Mouse (Mus musculus) lung, adult 2 months (tissue): Measurements from ENCODE around the gene C9orf72. TPM values are rescaled to one million over a fixed set of nuclear protein-coding genes. Genes with fewer than 3 reads are reported as not detected.

ENCODE experiments used
- DNase-seq: peaks from one replicate; pipeline ENCODE4 v3.0.0; 2022
- H3K4me1 ChIP-seq: fragments of 200-500 bp; 2 replicates; pipeline ENCODE4 v1.6.1; 2011; ENCODE audit warnings: low read length; ENCODE audit not compliant: control insufficient read depth, insufficient read depth
- H3K4me3 ChIP-seq: fragments of 200-500 bp; replicated peaks from 2 replicates; pipeline ENCODE3; 2011; ENCODE audit warnings: low read depth, mild to moderate bottlenecking, control low read depth, low read length; ENCODE audit errors: extremely low read depth
- CTCF ChIP-seq: fragments of 200-500 bp; IDR thresholded peaks from 2 replicates; pipeline ENCODE4 v1.5.1; 2011; ENCODE audit warnings: mild to moderate bottlenecking, low read length, control low read depth; ENCODE audit not compliant: insufficient read depth
- POLR2A ChIP-seq: fragments of 200-500 bp; IDR thresholded peaks from 2 replicates; pipeline ENCODE4 v1.6.1; 2011; ENCODE audit warnings: low read depth, mild to moderate bottlenecking, control low read depth, low read length, borderline replicate concordance; ENCODE audit errors: extremely low read depth
- WGBS: fragments of 180-500 bp; shearing (Covaris S2); methylation state at CpG from one replicate; pipeline ENCODE4 v1.1.7; 2018; 5-methylcytosine and 5-hydroxymethylcytosine counted together
- polyA plus RNA-seq: library from polyadenylated mRNA; depleted of rRNA; stranded (reverse); fragments of >200 nt; gene quantifications from 2 replicates; pipeline ENCODE4 v1.2.3, GENCODE M21; 2012

Gene C9orf72
- polyA plus RNA-seq, 1 experiment, result 6.4 TPM

DNA sequence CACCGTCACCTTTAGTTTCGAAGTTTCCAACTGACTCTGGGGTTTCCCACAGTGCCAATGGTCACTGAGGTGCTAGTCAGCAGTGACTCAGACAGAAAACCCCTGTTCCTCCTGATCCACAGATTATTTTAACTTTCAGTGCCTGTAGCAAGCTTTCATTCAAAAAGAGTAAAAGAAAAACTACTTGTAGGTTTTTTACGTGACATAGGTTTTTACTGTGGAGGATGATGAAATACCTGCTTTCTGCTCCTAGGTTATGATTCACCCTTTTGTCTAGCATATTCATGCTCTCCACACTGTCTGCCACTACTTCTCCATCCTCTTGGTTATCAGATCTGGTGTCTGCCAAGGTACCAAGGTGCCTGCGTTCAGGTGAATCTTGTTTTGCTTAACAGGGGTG lies 1.9 kb downstream of the C9orf72 start:
- no peak overlapping the region for H3K4me3 ChIP-seq
- DNase-seq, result no peak
- H3K4me1 ChIP-seq, result no peaks in the 10 kb centered on the region; the same call in 1 of the 2 replicates
- WGBS, result 86% methylated on average over 4 of the region's 4 CpGs
- TF ChIP-seq POLR2A (no peak), CTCF (no peak)

DNA sequence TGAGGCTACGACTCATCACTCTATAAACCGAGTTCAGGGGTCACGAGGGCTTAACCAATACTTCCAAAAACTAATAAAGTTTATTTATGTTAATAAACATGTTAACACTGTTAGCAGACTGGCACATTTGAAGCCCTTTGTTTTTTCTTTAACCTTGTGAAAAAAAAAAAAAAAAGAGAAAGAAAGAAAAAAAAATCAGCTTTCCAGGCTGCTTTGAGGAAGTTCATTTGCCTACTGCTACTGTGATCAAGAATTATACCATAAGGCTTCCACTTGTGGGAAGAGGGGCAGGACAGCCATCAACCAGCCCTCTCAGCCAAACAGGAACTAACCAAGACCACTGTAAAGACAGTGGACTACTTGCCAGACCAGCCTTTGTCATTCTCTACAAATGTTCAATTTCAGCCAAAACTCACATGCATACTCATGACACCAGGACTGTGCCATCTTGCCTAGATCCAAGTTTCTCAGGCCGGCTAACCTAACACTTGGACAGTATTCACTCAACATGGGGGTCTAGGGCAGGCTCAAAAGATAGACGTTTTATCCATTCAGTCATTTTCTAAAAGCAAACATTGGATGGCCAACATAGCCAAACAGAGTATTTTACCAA lies 2.5 kb downstream of the C9orf72 start:
- Histone ChIP-seq H3K4me3 (no peak overlapping the region), H3K4me1 (no peaks in the 10 kb centered on the region; the same call in 1 of the 2 replicates)
- 75% methylated on average over 5 of the region's 5 CpGs for WGBS
- DNase-seq, result no peak
- TF ChIP-seq CTCF (no peak), POLR2A (no peak)

DNA sequence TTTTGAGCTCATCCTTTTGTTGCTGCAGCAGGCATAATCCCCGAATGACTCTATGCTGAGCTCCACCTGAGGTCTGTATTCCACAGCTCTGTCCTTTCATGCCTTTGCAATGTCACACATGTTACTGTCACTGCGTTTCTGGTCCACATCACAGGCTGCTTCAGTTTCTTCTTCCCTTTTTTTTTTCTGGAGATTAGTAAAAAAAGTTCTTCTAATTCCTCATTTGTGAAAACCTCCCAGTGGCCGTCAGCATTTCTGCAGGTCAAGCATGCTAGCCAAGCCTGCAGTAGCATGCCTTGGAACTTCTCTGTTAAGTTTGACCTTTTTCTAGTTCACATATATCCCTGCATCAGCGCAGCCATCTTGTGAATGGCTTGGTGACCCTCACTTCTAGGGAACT lies 4.1 kb downstream of the C9orf72 start:
- WGBS, result 54% methylated on average over 4 of the region's 4 CpGs
- no peak for DNase-seq
- no peak for TF ChIP-seq CTCF
- no peak for TF ChIP-seq POLR2A
- no peak overlapping the region for H3K4me3 ChIP-seq
- no peaks in the 10 kb centered on the region; the same call in 1 of the 2 replicates for H3K4me1 ChIP-seq

DNA sequence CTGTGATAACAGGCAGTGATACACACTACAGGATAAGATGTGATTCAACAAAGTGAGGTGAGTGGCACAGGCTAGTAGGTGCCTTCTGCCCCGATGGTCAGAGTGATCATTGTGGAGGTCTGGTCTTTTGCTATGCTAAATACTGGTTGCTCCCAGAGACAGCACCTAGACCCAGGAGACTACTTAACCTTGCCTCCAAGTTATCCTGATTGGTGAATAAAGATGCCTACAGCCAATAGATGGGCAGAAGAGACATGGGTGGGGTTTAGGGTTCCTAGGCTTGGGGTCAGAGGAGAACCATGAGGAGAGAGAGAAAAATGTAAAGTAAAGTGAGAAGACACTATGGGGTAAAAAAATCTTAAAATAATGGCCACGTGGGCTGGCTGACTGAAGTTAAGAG lies 4.8 kb downstream of the C9orf72 start:
- H3K4me1 ChIP-seq, result no peaks in the 10 kb centered on the region; the same call in 1 of the 2 replicates
- TF ChIP-seq POLR2A, result no peak
- TF ChIP-seq CTCF, result no peak
- H3K4me3 ChIP-seq, result no peak overlapping the region
- no peak for DNase-seq
- 60% methylated on average over 2 of the region's 2 CpGs for WGBS

DNA sequence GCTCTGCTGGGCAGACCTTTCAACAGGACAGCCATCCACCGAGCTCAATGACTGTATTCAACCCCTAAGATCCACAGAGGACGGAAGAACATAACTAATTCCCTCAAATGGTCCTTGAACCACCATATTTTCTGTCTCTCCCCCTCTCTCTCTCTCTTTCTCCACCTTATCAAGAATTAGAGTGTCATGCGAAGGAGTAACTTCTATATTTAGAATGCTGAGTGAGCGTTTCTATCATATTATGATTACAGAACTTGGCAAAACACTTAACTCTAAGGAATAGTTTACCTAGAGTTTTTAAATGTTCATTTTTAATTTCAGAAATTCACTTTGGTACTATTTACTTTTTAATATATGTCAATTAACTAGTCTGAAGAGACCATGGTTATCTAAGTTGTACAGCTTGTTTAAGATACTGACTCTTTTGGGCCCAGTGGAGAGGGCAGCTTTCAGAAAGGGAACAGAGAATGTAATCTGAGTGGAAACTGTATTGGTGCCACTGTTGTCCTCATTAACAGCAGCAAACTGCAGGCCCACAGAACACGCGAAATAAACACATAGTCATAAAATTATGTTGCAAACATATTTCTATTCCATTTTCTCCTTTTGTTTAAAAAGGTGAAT lies 5.8 kb downstream of the C9orf72 start:
- H3K4me3 ChIP-seq, result no peak overlapping the region
- no peak for DNase-seq
- WGBS, result 64% methylated on average over 6 of the region's 6 CpGs
- TF ChIP-seq POLR2A, result no peak
- TF ChIP-seq CTCF, result no peak
- H3K4me1 ChIP-seq, result no peaks in the 10 kb centered on the region; the same call in 1 of the 2 replicates

DNA sequence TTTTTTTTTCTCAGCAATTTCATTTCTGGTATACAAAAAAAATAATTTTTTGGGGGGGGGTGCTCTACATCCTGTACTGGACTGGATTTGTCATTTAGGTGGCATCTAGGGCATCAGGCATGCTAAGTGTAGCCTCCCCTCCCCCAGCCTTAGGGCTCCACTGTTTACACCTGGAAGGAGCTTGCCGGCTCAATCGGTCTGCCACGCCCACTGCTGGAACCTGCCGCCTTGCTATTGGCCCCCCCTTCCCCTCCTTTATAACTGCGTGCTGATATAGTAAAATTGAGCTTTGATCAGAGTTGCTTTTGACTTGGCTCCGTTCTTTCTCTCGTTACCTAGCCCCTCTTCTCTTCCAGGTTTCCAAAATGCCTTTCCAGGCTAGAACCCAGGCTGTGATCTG lies 21.3 kb downstream of the C9orf72 start:
- WGBS, result 52% methylated on average over 7 of the region's 7 CpGs

DNA sequence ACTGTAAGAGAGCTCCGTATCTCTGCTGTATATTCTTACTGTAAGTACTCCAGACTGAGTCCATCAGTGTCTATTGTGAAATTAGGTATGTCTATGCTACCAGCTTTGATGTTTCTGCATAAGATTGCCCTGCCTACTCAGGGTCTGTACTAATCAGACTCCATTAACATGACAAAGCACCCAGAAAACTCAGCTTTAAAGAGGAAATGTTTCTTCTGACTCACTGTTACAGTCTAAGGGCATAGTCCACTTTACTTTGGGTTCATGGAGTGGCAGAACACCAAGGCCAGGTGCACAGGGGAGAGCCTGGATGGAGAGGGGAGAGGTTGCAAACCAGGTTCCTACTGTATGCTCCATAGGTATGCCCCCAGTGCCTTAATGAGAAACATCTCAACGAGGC lies 22.3 kb downstream of the C9orf72 start:
- no peak for DNase-seq
- Histone ChIP-seq H3K4me3 (no peak overlapping the region), H3K4me1 (no peaks in the 10 kb centered on the region; the same call in 1 of the 2 replicates)
- WGBS, result 95% methylated on average over 2 of the region's 2 CpGs
- TF ChIP-seq POLR2A, result no peak
- no peak for TF ChIP-seq CTCF

More for the DNA sequence above, 21.3 kb downstream of the C9orf72 start:
- TF ChIP-seq POLR2A (no peak), CTCF (no peak)
- DNase-seq, result no peak
- no peak overlapping the region for H3K4me3 ChIP-seq
- H3K4me1 ChIP-seq, result no peaks in the 10 kb centered on the region; the same call in 1 of the 2 replicates

DNA sequence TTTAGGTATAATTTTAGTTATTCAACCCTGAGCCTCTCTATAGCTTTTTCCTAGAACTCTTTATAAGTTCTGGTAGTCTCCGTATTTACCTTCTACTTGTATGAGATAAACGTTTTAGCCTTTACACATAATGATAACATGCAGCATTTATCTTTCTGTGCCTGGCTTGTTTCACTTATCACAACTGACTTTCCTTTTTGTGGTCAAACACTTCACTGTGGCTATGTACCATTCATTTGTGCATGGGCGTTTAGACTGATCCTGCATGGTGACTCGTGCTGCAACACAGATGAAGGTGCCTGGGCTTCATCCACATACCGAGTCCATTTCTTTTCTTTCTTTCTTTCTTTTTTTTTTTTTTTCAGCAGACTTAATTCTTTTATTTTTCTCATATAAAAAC lies 24.3 kb downstream of the C9orf72 start:
- H3K4me1 ChIP-seq, result no peaks in the 10 kb centered on the region; the same call in 1 of the 2 replicates
- no peak for TF ChIP-seq CTCF
- no peak for TF ChIP-seq POLR2A
- DNase-seq, result no peak
- 94% methylated on average over 5 of the region's 5 CpGs for WGBS
- H3K4me3 ChIP-seq, result no peak overlapping the region

DNA sequence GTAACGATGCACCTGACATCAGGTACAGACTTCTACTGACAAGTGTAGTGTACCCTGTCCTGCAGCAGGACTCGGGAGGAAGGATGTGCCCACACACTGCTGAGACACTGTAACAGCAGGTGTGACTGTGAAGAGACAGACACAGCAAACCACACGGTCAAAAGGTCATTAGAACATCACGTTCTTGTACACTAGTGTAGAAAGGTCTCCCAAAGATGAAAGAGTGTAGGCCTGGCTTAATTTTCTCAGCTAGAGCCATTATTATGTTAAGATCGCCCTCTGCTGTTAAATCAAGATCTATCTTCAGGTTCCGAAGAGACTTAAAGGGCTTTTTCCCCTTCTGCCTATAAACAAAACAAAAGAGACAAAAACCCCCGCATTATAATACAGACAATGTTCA lies 33.2 kb downstream of the C9orf72 start:
- WGBS, result 46% methylated on average over 7 of the region's 7 CpGs
- Histone ChIP-seq H3K4me1 (peaks cover 2% of the 10 kb centered on the region; the same call in 1 of the 2 replicates), H3K4me3 (no peak overlapping the region)
- TF ChIP-seq CTCF, result no peak
- TF ChIP-seq POLR2A, result no peak
- DNase-seq, result no peak

DNA sequence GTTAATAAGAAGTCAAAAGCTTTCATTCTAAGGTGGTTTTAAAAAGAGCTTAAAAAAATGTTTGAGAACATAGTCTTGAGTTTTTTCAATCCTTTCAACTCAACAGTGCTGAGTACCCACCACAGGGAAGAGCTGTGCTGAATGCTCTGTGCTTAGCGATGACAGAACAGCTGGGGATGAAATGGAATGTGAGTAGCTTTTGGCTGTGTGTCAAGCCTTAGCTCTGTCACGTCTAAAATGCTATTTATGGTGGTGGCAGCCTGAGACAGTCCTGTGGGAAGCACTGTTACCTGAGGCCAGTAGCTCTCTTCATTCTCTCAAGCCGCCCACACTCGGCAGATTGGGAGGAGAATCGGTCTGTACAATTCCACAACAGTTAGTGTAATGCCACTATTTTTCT lies 36.2 kb downstream of the C9orf72 start:
- DNase-seq, result no peak
- H3K4me3 ChIP-seq, result no peak overlapping the region
- 68% methylated on average over 5 of the region's 5 CpGs for WGBS
- TF ChIP-seq POLR2A (no peak), CTCF (no peak)
- peaks cover 2% of the 10 kb centered on the region; the same call in 1 of the 2 replicates for H3K4me1 ChIP-seq
